Mouse (Mus musculus) adrenal gland, postnatal 4 days (tissue): ENCODE measurements around the gene F930015N05Rik. TPM values are rescaled to one million over a fixed set of nuclear protein-coding genes. Genes with fewer than 3 reads are reported as not detected.

Source experiments
- DNase-seq, 2 experiments: peaks; one replicate each; pipeline ENCODE4 v3.0.0; 2021 to 2022; ENCODE audit warnings: low spot score in 2 of 2, mixed read lengths in 2 of 2
- long read RNA-seq, 2 experiments: library from polyadenylated mRNA; stranded (forward); transcript quantifications; one replicate each; pipeline ENCODE4 v2.0.0; 2021
- total RNA-seq, 2 experiments: library from RNA; stranded (reverse); gene quantifications; 2 replicates each; pipeline ENCODE4 v1.2.3; 2021

The F930015N05Rik gene
- under 1 TPM in 1 of 2 experiments, not detected in 1; 0.20 TPM for total RNA-seq
- long read RNA-seq, experiment 1 = 0 reads
- long read RNA-seq, experiment 2 = 0 reads

GRCm38 (mm10) chr11:64436412-64436727 lies at the start of gene F930015N05Rik:
TSS of gene F930015N05Rik (minus strand) at chr11:64436653.
- DNase-seq = no peak

DNA sequence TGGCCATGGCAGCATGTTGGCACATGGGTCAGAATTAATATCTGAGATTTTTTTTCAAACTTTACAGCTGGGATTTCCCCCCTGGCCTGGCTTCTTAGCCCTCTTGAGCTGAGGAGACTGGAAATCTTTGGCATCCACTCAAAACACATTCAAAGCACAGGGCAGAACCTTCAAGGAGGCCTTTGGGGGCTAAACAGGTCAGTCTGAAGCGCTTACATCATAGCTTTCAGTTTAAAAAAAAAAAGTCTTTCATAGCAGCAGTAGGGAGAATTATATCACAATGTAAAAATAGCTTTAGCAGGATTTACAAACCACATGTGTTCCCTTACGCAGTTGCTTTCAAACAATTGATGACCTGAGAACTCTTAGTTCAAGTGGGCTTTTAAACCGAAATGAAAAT lies 45.0 kb upstream of the F930015N05Rik start:
- DNase-seq = no peak

- no peak for DNase-seq
Observed at GRCm38 (mm10) chr11:64473679-64474078, 37.2 kb upstream of the F930015N05Rik start.

- DNase-seq = no peak
Observed at GRCm38 (mm10) chr11:64470689-64471088, 34.2 kb upstream of the F930015N05Rik start.

DNA sequence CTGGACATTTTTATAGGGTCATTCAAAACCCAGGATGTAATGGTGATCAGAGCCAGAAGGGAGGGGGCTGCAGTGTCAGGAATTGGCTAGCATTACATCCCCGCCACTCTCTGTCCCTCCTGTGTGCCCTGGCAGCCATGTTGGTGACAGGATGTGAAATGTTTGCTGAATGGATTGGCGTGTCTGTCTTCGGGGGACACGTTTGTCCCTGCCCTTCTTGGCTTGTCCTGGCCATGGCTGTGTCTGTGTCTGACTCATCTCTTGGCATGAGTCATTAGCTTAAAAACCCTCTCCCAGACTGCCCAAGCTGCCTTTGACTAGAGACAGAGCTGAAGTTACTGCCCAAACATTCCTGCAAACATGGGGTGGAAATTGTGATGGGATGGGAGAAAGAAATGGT lies 32.3 kb upstream of the F930015N05Rik start:
- DNase-seq = peak in 1 of 2 experiments; percentile 7

- DNase-seq = no peak
Observed at GRCm38 (mm10) chr11:64461746-64462145, 25.3 kb upstream of the F930015N05Rik start.

GRCm38 (mm10) chr11:64448586-64449315 lies 12.3 kb upstream of the F930015N05Rik start:
- DNase-seq = no peak

GRCm38 (mm10) chr11:64445227-64445626 lies 8.8 kb upstream of the F930015N05Rik start:
- no peak for DNase-seq

DNA sequence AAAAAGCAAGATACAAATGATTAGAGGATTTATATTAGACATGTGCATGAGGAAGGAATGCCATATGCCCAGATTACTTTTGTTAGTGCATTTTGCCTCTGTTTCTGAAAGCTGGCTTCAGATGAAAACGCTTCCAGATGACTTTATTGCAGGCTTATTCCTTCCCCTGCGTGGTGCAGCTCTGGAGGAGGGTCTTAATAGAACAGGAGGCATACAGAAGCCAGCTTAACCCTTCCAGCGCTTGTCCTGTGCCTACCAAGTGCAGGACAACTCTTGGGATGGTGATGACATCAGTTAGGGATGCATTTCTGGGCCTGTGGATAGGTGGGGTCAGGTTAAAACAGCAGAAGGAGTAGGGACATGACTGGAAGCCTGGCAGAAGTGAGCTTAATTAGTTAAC lies 6.2 kb upstream of the F930015N05Rik start:
- no peak for DNase-seq

GRCm38 (mm10) chr11:64442119-64442518 lies 5.7 kb upstream of the F930015N05Rik start:
- no peak for DNase-seq

GRCm38 (mm10) chr11:64438909-64439308 lies 2.5 kb upstream of the F930015N05Rik start:
- DNase-seq = no peak

DNA sequence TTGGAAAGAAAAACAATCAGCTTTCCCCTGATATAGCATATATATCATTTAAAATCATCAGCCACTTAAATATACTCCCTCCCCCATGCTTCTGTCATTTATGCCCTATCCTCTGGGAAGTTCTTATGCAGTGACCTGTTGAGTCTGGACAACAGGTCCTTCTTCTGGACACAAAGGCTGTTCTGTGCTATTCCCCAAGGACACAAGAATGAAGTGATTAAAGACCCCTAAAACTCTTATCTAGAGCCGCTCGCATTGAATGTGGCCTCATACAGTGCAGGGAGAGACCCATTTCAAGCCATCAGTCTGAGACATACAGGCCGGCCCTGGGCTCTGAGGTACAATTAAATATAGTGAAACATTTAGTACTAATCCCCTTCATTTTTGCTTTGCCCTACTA lies 1.3 kb upstream of the F930015N05Rik start:
- no peak for DNase-seq

- DNase-seq = no peak
Observed at GRCm38 (mm10) chr11:64436791-64437298, 392 bp upstream of the F930015N05Rik start.

DNA sequence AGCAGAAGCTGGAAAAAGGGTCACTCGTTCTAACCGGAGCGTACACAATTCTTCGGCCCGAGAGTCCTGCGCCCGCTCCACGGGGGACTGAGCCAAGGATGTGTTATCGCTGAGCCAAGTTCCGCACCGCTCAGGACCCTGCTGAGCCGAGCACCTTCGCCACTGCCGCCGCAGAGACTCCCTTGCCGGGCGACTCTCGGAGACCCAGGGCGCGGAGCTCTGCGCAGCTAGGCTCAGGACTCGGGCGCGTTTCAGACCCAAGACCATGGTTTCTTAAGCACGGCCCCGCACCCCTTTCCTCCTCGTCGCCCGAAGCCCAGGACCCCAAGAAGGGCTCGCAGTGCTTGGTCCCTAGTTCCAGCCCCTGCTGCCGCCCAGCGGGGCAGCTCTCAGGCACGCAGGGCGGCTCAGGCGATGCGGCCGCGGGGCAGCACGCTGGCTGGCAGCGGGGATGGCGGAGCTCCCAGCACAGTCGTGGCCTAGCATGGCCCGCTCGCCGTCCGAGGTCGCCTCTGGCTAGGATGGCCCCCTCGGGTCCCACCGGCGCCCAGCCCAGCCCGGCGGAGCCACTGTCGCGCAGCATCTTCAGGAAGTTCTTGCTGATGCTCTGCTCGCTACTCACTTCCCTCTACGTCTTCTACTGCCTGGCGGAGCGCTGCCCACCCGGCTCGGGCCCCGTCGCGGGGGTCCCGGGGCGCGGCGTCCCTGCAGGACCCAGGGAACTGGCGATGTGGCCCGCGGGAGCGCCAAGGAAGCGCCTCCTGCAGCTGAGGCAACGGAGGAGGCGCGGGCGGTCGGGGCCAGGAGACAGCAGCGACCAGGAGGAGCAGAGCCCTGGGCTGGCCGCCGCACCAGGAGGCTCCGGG lies 674 bp downstream of the F930015N05Rik start:
- DNase-seq = peak in 1 of 2 experiments; percentile 6

- peak; percentile 12 to 17 for DNase-seq
Observed at GRCm38 (mm10) chr11:64434611-64435545, 1.6 kb downstream of the F930015N05Rik start, which contains the start of gene Hs3st3a1. TSS of gene Hs3st3a1 (plus strand) at chr11:64435332.

DNA sequence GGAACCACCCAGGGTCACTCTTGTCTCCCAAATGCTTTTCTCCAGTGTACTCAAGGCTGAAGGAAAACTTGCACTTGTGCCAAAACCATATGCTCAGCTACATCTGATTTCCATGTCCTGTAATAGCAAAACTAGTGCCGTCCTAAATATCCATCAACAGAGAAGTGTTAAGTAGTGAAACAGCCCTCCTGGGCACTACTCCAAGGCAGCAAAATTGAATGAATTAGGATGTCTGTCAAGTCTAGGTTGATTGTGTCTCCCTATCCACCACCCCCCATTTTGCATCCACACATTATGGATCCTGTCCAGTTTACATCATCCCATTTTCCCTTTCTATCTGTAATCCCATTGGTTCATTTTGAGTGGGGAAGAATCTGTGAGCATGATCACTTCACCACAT lies 17.5 kb downstream of the F930015N05Rik start:
- DNase-seq = no peak

- DNase-seq = no peak
Observed at GRCm38 (mm10) chr11:64400534-64401093, 35.8 kb downstream of the F930015N05Rik start.

DNA sequence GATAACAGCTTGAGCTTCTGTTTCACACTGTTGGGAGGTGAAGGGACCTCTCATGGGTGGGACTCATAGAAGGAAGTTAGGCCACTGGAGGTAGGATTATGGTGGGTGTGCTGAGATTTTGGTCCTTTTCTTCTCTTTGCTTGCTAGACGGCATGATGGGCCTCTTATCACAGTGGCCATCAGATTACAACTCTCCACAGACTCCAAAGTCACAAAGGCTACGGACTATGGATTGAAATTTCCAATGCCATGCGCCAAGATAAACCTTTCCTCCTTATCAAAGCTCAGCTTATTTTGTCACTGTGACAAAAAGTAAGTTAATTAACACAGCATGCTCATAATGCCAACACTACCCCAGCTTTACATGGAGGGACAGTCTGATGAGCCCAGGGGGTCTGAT lies 38.8 kb downstream of the F930015N05Rik start:
- DNase-seq = no peak

DNA sequence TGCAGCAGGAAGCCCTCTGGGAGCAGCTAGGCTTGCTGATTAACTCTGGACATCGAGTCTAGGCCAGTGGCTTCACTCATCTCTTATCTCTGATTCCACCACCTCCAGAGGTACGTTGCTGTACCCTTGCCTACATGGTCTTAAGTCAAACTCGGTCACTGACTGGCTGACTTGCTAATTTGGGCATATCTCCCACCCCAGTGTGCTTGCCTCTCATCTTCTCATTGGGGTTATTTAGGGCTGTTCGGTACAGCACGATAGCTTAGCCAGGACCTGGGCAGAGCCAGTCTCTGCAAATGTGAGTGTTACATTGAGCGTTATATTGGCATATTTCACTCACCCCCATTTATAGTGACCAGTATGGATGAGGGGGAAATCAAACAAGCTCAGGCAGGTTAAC lies 39.5 kb downstream of the F930015N05Rik start:
- no peak for DNase-seq

DNA sequence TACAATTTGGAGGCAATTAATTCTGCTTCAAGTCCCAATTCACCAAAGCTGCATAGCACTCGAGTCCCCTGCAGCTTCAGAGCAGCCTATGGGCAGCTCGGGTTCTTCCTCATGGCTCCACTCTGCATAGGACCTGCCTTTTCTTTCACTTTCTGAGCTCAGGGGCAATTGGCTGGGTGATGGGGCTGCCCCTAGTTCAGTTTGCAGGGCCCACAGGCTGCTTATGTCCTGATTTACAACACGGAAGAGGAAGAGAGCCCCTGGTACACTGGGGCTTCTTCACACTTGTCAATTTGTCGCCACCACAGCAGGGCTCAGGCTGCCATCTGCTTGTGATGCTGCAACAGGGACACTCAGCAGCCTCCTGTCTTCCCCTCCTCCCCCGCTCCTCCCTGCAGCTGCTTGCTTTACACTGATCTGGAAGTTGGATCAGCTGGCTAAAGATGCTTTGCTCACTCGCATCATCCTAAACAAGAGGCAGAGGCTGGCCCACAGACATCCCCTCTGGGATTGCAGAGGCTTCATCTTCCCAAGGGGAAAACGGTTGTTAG lies 40.0 kb downstream of the F930015N05Rik start:
- no peak for DNase-seq
